Mouse (Mus musculus) brain, embryonic 14.5 days (tissue): ENCODE measurements around the gene Il17ra.

Experiments used
- CTCF ChIP-seq: fragments of 200-500 bp; IDR thresholded peaks from 2 replicates; pipeline ENCODE4 v1.5.1; 2012; ENCODE audit warnings: inconsistent platforms, mild to moderate bottlenecking, moderate library complexity, borderline replicate concordance; ENCODE audit not compliant: insufficient read depth, insufficient read length; ENCODE audit errors: extremely low read depth
- POLR2A ChIP-seq: fragments of 200-500 bp; IDR thresholded peaks from 2 replicates; pipeline ENCODE4 v1.6.1; 2012; ENCODE audit warnings: mild to moderate bottlenecking, inconsistent platforms, borderline replicate concordance; ENCODE audit not compliant: poor library complexity, insufficient read depth, insufficient read length, severe bottlenecking; ENCODE audit errors: extremely low read depth

DNA sequence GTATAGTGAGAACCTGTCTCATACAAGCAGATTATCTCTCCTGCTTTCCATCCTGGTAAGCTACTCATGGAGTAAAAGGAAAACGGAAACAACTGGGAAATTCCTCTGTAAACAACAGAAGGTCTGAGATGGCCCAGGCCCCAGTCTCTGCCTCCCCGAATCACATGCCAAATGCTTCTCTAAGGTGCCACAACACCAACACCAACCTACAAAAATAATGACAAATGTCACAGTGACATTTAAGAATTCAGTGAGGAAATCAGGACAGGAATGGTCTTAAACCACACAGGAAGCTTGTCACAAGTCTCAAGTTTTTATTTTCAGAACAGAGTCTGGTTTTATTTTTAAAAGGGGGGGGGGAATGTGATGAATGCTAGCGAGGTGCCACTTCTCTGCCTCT, 25.6 kb downstream of the Il17ra start:
- TF ChIP-seq CTCF: no peak
- no peak for TF ChIP-seq POLR2A
